Mouse (Mus musculus): Measurements from ENCODE around the gene Hpf1.

Hpf1 gene

GRCm38 (mm10) chr8:60889843-60890519 is at the start of gene Hpf1:
Gene Hpf1 (plus strand): TSS chr8:60890418.
- DNase-seq (ENCODE audit: low read depth, low spot score) = peak; percentile 95

GRCm38 (mm10) chr8:60842388-60842787 is 47.8 kb upstream of the Hpf1 start:
- no peak for DNase-seq (ENCODE audit: low read depth, low spot score)

DNA sequence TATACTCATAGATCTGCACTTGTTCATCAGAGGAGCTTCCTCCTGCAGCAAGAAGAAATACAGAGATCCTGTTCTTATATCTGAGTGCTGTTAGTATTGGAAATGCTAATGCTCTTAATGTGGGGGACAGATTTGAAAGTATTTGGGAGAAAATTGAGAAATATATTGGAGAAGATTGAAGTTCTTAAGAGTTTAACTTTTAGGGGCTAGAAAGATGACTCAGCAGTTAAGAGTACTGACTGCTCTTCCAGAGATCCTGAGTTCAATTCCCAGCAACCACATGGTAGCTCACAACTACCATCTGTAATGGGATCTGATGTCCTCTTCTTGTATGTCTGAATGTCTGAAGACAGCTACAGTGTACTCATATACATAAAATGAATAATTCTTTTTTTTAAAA is 32.7 kb upstream of the Hpf1 start:
- DNase-seq (ENCODE audit: low read depth, low spot score) = no peak

GRCm38 (mm10) chr8:60858091-60858490 is 32.1 kb upstream of the Hpf1 start:
- DNase-seq (ENCODE audit: low read depth, low spot score) = no peak

- DNase-seq (ENCODE audit: low read depth, low spot score) = no peak
These were observed 31.2 kb upstream of the Hpf1 start for GRCm38 (mm10) chr8:60858911-60859476.

DNA sequence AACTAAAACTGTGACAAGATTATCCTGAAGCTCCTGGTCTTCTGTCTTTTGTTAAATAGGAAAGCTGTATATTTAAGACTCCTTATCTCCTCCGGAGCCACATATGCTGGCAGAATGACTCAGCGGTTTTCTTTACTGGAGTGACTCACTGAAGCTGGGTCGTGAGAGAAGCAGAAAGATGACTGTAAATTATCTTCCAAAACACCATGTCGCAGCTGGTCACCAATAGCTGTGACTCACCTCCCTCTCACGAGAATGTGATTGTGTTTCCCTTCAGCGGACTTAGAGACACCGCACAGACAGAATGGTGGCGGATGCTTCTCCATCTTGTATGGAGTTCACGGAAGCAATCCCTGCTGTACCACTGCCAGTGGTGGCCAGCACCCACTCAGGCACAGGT is 30.6 kb upstream of the Hpf1 start:
- DNase-seq (ENCODE audit: low read depth, low spot score) = peak; percentile 11

- DNase-seq (ENCODE audit: low read depth, low spot score) = no peak
These were observed 29.5 kb upstream of the Hpf1 start for GRCm38 (mm10) chr8:60860749-60861148.

GRCm38 (mm10) chr8:60861783-60862182 is 28.4 kb upstream of the Hpf1 start:
- no peak for DNase-seq (ENCODE audit: low read depth, low spot score)

GRCm38 (mm10) chr8:60864875-60865274 is 25.3 kb upstream of the Hpf1 start:
- DNase-seq (ENCODE audit: low read depth, low spot score) = no peak

GRCm38 (mm10) chr8:60865504-60866114 is 24.6 kb upstream of the Hpf1 start:
- DNase-seq (ENCODE audit: low read depth, low spot score) = peak; percentile 44

- no peak for DNase-seq (ENCODE audit: low read depth, low spot score)
These were observed 22.6 kb upstream of the Hpf1 start for GRCm38 (mm10) chr8:60867468-60868115.

DNA sequence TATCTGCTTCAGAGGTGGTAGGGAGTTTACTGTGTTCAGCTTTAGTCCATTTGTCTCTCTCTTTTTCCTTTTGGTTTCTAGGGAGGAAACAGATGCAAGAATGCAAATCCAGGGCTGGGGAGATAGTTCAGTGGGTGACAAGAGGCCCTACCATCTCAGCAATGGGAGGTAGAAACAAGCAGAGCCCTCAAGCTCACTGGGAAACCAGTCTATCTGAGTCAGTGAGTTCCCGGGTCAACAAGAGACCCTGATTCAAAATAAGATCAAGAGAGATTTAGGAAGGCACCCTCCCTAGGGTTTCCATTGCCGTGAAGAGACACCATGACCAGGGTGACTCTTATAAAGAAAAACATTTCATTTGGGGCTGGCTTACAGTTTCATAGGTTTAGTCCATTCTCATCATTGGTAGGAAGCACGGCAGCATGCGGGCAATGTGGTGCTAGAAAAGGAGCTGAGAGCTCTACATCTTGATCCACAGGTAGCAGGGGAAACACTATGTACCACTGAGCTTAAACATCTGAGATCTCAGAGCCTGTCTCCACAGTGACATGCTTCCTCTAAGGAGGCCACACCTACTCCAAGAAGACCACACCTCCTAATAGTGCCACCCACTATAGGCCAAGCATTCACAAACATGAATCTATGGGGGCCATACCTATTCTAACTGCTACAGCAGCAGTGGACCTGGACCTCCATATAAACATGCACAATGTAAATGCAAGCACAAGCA is 21.8 kb upstream of the Hpf1 start:
- DNase-seq (ENCODE audit: low read depth, low spot score) = no peak

GRCm38 (mm10) chr8:60869761-60870160 is 20.5 kb upstream of the Hpf1 start:
- no peak for DNase-seq (ENCODE audit: low read depth, low spot score)

DNA sequence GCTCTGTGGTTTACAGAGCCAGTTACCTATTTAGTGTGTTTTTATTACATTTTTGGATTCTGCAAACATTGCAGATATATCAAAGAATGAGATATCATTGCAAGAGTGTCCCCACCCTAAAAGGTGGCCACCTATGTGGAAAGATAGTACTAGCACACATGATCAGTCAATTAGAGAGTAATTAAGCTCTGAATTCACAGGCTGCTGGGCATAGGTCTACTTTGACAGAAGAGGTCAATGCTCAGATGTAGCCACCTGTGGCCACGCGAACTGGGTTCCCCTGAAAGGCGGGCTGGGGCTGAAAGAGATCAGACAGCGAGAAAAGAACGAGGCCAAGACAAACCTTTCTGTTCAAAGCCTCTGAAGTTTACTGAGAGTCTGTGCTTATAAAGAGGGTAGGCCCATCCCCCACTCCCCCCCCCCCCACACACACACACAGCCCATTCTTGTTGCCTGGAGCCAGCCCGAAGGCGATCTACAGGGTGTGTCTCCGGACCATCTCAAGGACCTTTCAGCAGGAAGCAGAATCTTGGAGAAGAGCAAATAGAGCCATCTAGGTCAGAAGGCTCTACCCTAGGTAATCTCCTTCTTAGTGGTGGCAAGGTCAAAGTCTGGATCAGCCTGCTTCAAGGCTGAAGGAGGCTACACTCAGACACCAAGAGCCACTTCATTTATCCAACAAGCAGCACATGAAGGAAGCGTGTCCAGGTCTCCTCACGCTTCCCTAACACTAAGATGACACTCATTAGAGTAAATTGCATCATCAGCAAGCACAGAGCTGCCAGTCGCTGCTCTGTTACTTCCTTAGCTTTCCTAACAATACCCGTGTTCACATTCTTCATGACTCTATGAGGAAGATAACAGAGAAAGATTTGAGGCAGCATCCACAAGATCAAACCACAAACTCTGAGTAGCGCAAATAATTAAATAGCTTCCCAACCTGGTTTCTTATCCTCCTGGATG is 19.7 kb upstream of the Hpf1 start:
- DNase-seq (ENCODE audit: low read depth, low spot score) = no peak

GRCm38 (mm10) chr8:60878617-60879016 is 11.6 kb upstream of the Hpf1 start:
- no peak for DNase-seq (ENCODE audit: low read depth, low spot score)

DNA sequence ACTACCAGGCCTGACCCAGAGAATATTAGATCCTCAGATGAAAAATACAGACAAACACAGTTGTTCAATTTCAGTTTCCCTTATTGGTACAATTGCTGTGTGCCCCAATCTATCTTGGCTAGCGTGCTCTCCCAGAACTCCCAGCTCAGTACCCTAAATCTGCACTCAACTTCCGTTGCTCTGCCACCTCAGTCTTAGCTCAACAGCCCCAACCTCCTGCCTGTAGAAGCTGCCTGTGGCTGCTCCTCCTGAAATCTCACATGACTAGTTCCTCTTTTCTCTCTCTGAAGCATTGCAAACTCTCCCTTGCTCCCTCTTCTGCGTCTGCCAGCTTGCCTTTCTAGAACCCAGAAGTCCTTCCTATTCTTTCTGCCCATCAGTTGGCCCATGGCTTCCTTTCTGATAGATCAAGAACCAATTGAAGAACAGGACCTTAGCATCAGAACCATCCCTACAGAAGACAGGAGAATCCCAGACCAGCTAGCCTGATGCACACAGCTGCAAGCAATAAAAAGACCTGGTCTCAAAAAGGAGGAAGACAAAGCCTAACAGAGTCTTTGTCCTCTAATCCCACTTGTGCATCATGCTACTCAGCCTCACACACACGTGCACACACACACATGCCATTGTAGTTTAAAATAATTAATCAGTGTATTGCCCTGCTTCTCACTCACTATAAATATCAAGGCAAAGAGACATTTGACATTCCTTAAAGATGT is 6.6 kb upstream of the Hpf1 start:
- no peak for DNase-seq (ENCODE audit: low read depth, low spot score)

- DNase-seq (ENCODE audit: low read depth, low spot score) = no peak
These were observed 3.5 kb upstream of the Hpf1 start for GRCm38 (mm10) chr8:60886736-60887135.

DNA sequence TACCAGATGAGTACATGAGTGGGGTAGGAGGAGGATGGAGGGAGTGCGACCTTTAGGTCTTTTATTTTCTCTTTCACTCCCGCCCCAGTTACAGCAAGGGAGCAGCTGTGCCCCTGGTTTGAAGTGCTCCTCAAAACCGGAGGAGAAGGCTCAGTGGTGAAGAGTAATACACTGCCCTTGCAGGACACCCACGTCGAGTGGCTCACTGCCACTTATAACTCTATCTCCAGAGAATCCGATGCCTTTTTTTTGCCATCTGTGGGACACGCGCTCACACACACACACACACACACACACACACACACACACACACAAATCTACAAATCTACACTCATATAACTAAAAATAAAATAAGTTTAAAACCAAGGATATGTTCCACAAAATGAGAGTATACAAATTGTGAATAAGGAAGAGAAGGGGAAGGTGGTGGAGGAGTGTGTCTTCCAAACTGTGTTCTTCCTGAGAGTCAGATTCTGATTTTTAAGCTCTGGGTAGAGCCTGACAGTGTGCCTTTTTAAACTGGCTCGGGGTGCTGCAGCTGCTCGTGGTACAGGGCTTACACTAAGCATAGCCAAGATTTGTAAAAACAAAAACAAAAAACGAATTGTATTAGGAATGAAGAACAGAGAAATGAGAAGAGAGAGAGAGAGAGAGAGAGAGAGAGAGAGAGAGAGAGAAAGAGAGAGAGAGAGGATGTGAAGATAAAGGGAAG is 931 bp upstream of the Hpf1 start:
- no peak for DNase-seq (ENCODE audit: low read depth, low spot score)

DNA sequence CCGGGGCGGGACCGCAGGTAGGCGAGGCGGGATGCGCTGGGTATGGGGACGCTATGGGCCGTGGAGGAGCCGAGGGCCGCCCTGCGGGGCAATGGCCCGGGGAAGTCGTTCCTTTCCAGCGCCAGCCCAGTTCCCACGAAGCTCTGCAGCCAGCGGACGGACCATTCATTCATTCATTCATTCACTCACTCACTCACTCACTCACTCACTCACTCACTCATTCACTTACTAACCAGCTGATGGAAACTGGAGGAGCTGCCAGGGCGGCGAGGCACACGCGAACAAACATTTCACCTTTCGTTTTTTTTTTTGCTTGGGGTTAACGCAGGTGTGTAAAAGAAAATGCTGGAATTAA is 279 bp downstream of the Hpf1 start:
- no peak for DNase-seq (ENCODE audit: low read depth, low spot score)

- DNase-seq (ENCODE audit: low read depth, low spot score) = no peak
These were observed 1.5 kb downstream of the Hpf1 start for GRCm38 (mm10) chr8:60891757-60892156.
